Mouse (Mus musculus) cerebellum, postnatal 25 days (tissue): Measurements from ENCODE around the gene Gm21394.
"Not testable (repeated sequence)": the region's sequence is repeated elsewhere in the genome, so short reads cannot be mapped to it uniquely, and the experiment has no call there.

Experiments
- DNase-seq, 2 experiments: peaks; one replicate each; pipeline ENCODE4 v3.0.0; 2021; ENCODE audit warnings: mixed read lengths in 2 of 2

The Gm21394 gene

GRCm38 (mm10) chrY:84564807-84565206 lies at the start of gene Gm21394:
TSS of gene Gm21394 (minus strand) at chrY:84564907.
- not testable (repeated sequence) for DNase-seq
